Mouse (Mus musculus): Measurements from ENCODE around the gene Nudt17.
A peak's percentile ranks its signal among the peaks of the same experiment; 100 is the strongest.
"Not testable (repeated sequence)": the region's sequence is repeated elsewhere in the genome, so short reads cannot be mapped to it uniquely, and the experiment has no call there.

Gene Nudt17

GRCm38 (mm10) chr3:96668424-96669067 is 39.8 kb downstream of the Nudt17 start:
- no peak for DNase-seq

DNA sequence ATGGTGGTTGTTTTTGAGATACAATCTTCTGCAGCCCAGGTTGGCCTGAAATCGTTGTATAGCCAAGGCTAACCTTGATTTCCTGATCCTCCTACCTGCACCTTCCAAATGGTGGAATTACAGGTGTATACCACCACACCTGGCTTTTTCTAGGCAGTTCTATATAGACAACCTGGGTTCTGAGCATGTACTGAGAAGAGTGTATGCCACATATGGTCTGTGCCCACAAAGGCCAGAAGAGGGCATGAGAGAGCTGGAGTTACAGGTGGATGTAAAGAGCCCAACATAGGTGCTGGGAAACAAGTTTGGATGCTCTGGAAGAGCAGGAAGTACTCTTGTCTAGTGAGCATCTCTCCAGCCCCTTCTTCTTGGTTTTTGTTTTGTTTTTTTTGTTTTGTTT is 41.0 kb downstream of the Nudt17 start:
- DNase-seq, result no peak

DNA sequence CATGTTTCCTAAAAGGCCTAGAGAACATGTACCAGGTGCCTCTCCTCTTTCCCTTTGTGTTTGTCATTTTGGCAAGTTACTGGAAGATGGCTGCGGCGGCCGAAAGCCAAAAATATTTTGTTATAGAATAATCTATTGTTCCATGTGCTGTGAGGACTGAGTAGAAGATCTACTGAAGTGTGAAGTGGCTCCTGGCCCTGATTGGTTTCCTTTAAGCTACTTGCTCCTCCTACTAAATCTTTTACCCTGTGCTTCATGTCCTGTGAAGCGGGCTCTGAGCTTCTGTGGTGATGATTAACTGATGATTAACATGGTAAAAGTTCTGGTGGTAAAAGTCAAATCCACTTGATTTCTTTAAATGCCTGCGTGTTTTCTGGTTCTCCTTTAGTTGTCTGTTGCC is 41.4 kb downstream of the Nudt17 start:
- DNase-seq, result no peak

DNA sequence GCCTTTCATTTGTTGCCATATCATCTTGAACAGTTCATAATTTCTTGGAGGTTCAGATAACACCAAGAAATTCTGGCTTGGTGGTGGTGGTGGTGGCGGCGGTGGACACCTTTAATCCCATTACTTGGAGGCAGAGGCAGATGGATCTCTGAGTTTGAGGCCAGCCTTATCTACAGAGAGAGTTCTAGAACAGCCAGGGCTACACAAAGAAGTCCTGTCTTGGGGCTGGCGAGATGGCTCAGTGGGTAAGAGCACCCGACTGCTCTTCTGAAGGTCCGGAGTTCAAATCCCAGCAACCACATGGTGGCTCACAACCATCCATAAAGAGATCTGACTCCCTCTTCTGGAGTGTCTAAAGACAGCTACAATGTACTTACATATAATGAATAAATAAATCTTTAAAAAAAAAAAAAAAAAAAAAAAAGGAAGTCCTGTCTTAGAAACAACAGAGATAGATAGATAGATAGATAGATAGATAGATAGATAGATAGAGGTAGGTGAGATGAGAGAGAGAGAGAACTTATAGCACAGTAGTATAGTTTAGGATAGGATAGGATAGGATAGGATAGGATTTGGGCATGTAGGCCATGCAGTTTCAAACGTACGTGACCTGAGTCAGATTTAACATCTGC is 42.5 kb downstream of the Nudt17 start:
- DNase-seq, result not testable (repeated sequence)

- peak; percentile 41 to 77 for DNase-seq
Observed at GRCm38 (mm10) chr3:96663432-96664239, 44.7 kb downstream of the Nudt17 start.

- DNase-seq, result no peak
Observed at GRCm38 (mm10) chr3:96662731-96663316, 45.5 kb downstream of the Nudt17 start.

DNA sequence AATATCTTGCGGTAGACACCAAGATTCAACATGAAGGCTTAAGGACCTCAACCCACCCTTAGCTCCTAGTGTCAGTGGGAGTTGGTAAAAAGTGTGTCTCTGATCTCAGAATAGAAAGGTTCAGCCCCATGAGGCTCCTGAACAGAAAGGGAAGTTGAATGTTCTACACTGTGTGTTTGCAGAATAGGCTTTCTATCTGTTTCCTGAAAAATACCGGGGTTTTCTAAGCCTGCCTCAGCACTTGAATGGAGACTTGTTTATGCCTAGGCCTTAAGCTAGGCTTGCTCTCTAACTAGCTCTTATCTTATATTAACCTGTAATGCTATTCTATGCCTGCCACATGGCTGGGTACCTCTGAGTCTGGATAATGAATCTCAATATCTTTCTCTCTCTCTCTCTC is 47.5 kb downstream of the Nudt17 start:
- no peak for DNase-seq
